Mouse (Mus musculus): Measurements from ENCODE around the gene Cdc42bpb. TPM values are rescaled to one million over a fixed set of nuclear protein-coding genes. Genes with fewer than 3 reads are reported as not detected.
A peak's percentile ranks its signal among the peaks of the same experiment; 100 is the strongest.

Cdc42bpb gene
- total RNA-seq, 2 experiments from 2014 or later = 138 to 141 TPM

DNA sequence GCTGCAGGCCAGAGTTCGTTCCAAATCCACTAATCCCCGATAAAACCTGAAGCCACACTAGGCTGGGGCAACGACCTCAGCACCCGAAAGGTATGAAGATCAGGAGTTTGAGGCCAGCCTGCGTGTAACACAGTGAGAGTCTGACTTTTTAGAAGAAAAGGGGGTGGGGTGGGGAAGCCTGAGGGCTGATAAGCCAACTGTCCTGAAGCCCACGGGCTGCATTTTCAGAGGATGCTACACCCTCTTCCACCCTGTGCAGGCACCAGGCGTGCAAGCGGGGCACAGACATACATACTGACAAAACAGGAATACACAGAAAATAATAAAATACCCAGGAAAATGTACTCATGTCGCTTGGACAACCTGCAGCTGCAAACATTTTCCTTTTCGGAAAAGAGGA, 65.7 kb downstream of the Cdc42bpb start:
- intact Hi-C loops (cut with DNase I) = no loop called here
- no peak for DNase-seq (ENCODE audit: low spot score in 2 of 2)

DNA sequence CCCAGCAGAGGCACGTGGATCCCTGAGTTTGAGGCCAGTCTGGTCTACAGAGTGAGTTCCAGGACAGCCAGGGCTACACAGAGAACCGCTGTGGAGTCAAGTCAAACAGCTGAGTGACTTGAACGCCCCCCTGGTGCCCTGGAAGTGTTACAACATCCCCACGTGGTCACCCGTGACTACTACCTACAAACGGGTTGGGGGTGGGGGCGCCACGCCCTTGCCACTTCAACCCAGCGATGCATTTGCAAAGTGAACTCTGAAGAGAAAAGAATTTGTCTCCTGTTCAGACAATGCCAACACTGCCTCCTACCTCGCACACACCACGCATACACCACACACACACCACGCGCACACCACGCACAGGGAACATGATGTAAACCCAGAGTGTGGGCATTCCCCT, 67.6 kb downstream of the Cdc42bpb start:
- intact Hi-C loops (cut with DNase I) = no loop called here
- DNase-seq (ENCODE audit: low spot score in 2 of 2) = no peak

DNA sequence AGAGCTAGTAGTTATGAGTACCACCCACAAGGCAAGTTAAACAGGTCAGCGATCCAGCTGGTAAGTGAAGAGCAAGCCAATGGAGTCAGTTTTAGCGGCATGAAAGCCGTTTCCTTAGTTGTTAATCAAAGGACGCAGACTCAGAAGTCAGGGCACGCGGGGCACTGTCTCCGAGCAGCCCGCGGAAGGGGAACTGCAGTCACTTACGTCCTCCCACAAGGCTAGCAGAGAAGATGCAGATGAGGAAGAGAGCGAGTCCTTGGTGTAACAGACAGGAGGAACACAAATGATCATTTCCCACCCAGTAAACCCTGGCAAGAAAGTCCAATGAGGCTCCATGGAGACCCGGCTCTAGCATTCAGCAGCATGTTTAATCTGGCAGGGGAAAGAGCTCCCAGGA, 68.3 kb downstream of the Cdc42bpb start:
- intact Hi-C loops (cut with DNase I) = no loop called here
- DNase-seq (ENCODE audit: low spot score in 2 of 2) = no peak

DNA sequence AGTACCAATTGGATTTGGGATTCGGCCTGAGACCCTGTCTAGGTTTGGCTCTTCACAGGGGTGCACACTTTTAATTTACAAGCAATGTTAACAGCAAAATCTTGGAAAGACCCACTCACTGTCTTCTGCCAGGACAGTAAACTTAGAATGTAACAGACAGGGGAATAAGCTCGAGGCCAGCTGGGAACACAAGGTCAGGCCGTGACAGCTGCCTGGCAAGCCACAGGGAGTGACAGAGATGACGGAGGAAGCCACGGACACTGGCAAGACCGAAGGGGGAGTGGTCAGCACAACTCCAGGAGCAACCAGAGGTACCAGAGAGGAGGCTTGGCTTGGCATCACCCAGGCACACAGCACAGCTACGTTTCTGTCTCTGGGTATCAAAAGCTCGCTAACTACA, 70.7 kb downstream of the Cdc42bpb start:
- intact Hi-C loops (cut with DNase I) = loop anchor here (1.0 kb wide), 1 partner anchor 20 kb away; no protein-coding TSS in a partner anchor

GRCm38 (mm10) chr12:111303702-111304337, 73.7 kb downstream of the Cdc42bpb start:
- intact Hi-C loops (cut with DNase I) = no loop called here
- no peak for DNase-seq (ENCODE audit: low spot score in 2 of 2)

More for the DNA sequence above, 70.7 kb downstream of the Cdc42bpb start:
- no peak for DNase-seq (ENCODE audit: low spot score in 2 of 2)

GRCm38 (mm10) chr12:111302018-111302345, 75.5 kb downstream of the Cdc42bpb start:
- DNase-seq (ENCODE audit: low spot score in 2 of 2) = no peak

GRCm38 (mm10) chr12:111301322-111302017, 76.0 kb downstream of the Cdc42bpb start:
- DNase-seq (ENCODE audit: low spot score in 2 of 2) = no peak
- intact Hi-C loops (cut with DNase I) = no loop called here

More at GRCm38 (mm10) chr12:111302018-111302345, 75.5 kb downstream of the Cdc42bpb start:
- intact Hi-C loops (cut with DNase I) = no loop called here

DNA sequence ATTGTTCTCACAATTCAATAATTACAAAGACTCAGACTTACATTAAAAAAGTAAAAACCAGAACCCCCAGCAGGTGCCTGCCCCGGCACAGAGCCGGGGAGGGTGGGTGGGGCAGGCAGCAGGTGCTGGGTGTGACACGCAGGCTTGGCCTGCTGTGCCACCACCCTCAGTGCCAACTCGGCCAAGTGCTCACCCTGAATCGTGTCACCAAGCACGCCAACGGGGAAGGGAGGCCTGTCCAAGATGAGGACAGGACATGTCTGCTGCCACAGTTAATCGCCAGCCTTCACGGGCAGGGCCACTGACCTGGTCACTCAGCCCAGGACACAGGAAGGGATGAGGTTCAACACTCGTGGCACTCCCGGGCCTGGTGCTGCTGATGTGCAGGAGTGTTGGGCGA, 84.5 kb downstream of the Cdc42bpb start:
- no peak for DNase-seq (ENCODE audit: low spot score in 2 of 2)
- intact Hi-C loops (cut with DNase I) = no loop called here

GRCm38 (mm10) chr12:111284532-111284931, 93.0 kb downstream of the Cdc42bpb start:
- intact Hi-C loops (cut with DNase I) = no loop called here
- DNase-seq (ENCODE audit: low spot score in 2 of 2) = no peak

GRCm38 (mm10) chr12:111283573-111283972, 93.9 kb downstream of the Cdc42bpb start:
- DNase-seq (ENCODE audit: low spot score in 2 of 2) = no peak
- intact Hi-C loops (cut with DNase I) = no loop called here

DNA sequence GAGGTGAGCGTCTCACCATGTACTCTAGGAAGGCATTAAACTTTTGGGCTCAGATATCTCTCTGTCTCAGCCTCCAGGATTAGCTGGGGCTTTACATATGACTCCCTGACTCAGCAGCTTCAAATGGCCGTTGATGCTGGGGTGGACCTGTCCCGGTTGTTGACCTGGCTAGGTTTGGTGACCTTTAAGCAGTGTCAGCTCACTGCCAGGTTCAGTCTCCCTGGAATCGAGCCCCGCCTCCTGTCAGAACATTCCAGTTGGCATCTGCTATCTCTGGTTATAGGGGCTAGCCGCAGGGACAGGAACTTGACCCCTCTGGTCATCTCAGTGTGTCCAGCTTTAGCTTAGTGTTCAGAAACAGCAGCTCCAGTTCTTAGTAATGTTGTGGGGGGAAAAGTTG, 101.1 kb downstream of the Cdc42bpb start:
- no peak for DNase-seq (ENCODE audit: low spot score in 2 of 2)
- intact Hi-C loops (cut with DNase I) = loop anchor here (10.0 kb wide), 1 partner anchor 192 kb away; no protein-coding TSS in a partner anchor

- DNase-seq (ENCODE audit: low spot score in 2 of 2) = no peak
- intact Hi-C loops (cut with DNase I) = loop anchor here (10.0 kb wide), 1 partner anchor 190 kb away; no protein-coding TSS in a partner anchor
Observed at GRCm38 (mm10) chr12:111275150-111275841, 102.2 kb downstream of the Cdc42bpb start.

GRCm38 (mm10) chr12:111274447-111275149, 102.9 kb downstream of the Cdc42bpb start:
- DNase-seq (ENCODE audit: low spot score in 2 of 2) = peak in 1 of 2 experiments; percentile 52
- intact Hi-C loops (cut with DNase I) = loop anchor here (10.0 kb wide), 1 partner anchor 190 kb away; no protein-coding TSS in a partner anchor

GRCm38 (mm10) chr12:111274006-111274405, 103.5 kb downstream of the Cdc42bpb start:
- no peak for DNase-seq (ENCODE audit: low spot score in 2 of 2)
- intact Hi-C loops (cut with DNase I) = loop anchor here (10.0 kb wide), 1 partner anchor 189 kb away; no protein-coding TSS in a partner anchor

DNA sequence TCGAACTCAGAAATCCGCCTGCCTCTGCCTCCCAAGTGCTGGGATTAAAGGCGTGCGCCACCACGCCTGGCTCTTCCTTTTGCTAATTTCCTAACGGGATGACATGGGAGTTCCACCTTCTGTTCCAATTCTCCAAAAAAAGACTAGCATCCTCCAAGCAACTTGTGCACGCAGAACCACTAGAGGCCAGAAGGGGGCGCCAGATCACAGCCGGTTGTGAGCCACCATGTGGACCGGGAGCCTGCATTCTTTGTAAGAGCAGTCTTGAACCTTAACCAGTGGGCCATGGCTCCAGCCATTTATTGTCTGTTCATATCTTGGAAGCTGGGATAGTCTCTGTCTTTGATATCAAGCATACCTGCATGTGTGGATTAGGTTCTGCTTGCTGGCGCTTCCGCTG, 105.1 kb downstream of the Cdc42bpb start:
- intact Hi-C loops (cut with DNase I) = loop anchor here (10.0 kb wide), 1 partner anchor 188 kb away; no protein-coding TSS in a partner anchor
- DNase-seq (ENCODE audit: low spot score in 2 of 2) = peak; percentile 88 to 94

DNA sequence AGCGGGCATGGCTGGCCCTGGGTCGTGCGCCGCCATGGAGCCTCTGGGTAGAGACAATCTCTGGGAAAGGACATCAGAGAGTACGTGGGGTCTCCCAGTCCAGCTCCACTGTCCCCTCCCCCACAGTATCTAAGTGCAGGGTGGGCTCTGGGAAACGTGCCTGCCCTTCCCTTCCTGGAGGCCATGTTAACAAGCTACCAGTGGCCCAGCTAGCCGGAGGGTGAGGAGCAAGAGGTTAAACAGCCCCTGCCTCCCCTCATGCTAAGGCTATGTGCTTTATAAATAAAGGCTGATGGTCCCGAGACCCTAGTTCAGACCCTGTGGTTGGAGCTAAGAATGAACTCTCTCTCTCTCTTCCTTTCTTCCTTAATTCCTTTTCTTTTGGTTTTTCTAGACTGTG, 105.6 kb downstream of the Cdc42bpb start:
- no peak for DNase-seq (ENCODE audit: low spot score in 2 of 2)
- intact Hi-C loops (cut with DNase I) = loop anchor here (10.0 kb wide), 1 partner anchor 187 kb away; no protein-coding TSS in a partner anchor

DNA sequence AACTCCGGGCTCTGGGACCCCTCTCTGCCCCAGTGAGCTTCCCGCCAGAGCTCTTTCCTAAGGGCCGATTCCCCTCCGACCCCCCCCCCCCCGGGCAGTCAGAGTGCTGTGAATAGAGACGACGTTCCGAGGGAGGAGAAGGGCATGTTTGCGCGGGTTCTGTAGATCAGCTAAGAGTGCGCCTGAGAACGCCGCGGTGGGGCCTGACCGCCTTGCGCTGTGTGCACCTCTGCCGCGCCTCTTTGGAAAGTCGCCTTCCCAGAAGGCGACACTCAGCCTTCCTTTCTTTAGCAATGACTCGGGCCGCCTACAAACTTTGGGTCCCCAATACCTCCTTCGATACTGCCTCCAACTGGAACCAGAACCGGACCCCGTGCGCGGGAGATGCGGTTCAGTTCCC, 106.1 kb downstream of the Cdc42bpb start:
- intact Hi-C loops (cut with DNase I) = loop anchor here (10.0 kb wide), 1 partner anchor 187 kb away; no protein-coding TSS in a partner anchor
- DNase-seq (ENCODE audit: low spot score in 2 of 2) = no peak

DNA sequence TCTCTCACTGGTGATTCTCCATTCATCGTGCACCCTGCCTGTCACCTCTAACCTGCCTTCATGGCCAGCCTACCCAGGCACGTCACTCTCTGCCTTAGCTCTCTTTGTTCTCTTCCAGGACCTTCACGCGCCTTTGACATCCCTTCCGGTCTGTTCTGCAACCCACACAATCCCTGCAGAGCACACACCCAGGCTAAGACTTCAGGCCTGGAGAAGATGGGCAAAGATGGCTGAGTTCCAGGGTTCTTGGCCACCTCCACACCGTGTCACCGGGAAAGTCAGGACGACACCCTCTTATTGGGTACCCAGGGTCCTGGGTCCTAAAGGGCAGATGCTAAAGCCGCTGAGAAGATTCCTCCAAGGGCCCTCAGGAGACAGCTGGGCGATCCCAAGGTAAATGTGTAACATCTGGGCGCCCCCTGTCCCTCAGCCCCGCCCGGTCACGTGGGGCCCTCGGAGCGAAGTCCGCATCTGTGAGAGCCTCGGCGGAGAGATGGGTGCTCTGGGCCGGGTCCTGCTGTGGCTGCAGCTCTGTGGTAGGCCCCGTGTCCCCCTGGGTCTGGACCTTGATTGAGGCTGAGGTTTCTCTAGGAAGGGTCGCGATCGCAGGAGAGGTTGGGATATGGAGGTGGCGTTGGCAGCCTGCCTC, 106.8 kb downstream of the Cdc42bpb start, which contains the start of gene Amn:
TSS of gene Amn (plus strand) at position 467 of the 649 bp plus-strand sequence.
- intact Hi-C loops (cut with DNase I) = loop anchor here (10.0 kb wide), 1 partner anchor 186 kb away; no protein-coding TSS in a partner anchor
- no peak for DNase-seq (ENCODE audit: low spot score in 2 of 2)

All from left cerebral cortex, postnatal 14 days (tissue).